Mouse (Mus musculus): ENCODE results near the gene Inpp5e.

- TF ChIP-seq CTCF (IDR thresholded peaks at IDR 0.05; ENCODE audit: low read depth) (no peak), EP300 (IDR thresholded peaks at IDR 0.05; ENCODE audit: low read depth) (no peak)
These were observed 13.0 kb upstream of the Inpp5e start for GRCm38 (mm10) chr2:26421969-26422368.

Data from liver, embryonic 14.5 days (tissue).